Mouse (Mus musculus): ENCODE measurements around the gene Tmed3. TPM values are rescaled to one million over a fixed set of nuclear protein-coding genes. Genes with fewer than 3 reads are reported as not detected.

Tmed3 gene
- 82.2 and 94.2 TPM in 2 replicates for polyA plus RNA-seq (2012; rRNA removed)

DNA sequence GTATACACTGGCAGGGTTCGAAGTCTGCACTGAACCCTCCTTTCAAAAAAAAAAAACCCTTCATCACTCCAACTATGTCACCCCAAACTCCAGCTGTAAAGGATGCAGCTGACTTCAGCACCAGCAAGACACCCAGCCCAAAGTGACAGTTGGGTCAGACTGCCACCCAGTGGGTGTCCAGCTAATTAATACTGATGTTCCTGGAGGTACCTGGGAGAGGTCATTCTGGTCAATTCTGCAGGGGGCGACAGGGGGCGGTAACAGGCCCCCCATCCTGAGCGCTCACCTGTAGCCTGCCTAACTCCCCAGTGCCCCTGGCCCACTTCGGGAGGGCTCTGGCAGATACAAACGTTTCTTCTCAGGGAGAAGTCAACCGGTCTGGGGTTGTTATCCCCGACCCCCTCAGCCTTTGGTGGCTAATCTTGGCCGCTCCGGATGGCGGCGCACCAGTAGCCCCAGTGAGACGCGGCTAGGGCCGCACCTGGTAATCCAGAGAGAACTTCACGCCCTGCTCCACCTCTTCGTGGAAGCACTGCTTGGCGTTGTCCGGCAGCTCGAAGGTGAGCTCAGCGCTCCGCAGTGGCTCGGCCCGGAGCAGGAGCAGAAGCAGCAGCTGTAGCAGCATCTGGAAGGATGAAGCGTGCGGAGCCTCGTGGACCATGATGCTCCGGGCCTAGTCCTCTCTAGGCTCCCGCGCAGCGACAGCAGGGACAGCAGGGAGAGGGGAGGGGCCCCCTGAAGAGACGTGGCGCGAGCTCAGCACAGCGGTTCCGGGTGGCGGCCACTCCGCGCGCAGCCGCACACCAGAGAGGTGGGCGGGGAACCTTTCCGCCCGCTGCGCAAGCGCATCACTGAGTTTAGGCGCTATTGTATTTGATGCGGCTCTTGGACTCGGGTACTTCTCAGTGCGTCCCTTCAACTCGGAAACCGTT lies at the start of gene Tmed3:
TSS of gene Tmed3 (minus strand) at position 804 of the 932 bp plus-strand sequence.
- 0 out of 2 replicates have a peak, but pooled peaks have one; percentile 12 for TF ChIP-seq CTCF (IDR thresholded peaks at IDR 0.05; ENCODE audit: insufficient read depth, low read length)
- peak; percentile 70; the same call in 1 of the 2 replicates for TF ChIP-seq POLR2A (IDR thresholded peaks at IDR 0.05; ENCODE audit: borderline replicate concordance, extremely low read depth, low read depth, low read length)
- Histone ChIP-seq H3K4me3 (replicated peaks; ENCODE audit: extremely low read depth, low read depth, low read length) (peak within 1 kb of the TSS; percentile 77), H3K4me1 (ENCODE audit: control insufficient read depth, insufficient read depth, low read length) (peaks cover 3% of the 10 kb centered on the region; the same call in 1 of the 2 replicates)
- DNase-seq = peak; percentile 84
- 1% methylated on average over 52 of the region's 52 CpGs for WGBS

DNA sequence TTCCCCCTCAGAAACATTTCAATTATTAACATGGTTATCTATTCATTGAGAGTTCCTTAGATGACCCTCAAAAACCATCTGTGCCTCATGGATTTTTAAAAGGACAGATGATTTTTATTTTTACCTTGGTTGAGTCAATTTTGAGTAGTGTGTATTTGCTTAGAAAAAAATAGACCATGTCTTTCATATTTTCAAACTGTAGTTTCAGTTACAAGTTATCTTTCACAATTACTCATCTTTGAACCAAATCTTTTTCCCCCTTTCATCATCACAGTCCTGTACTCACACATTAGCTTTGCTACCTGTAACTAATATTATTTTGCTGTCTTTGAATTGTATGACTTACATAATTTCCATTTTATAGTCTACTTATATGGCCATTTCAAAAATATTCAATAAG lies 35.2 kb upstream of the Tmed3 start:
- no peaks in the 10 kb centered on the region for H3K4me1 ChIP-seq (ENCODE audit: control insufficient read depth, insufficient read depth, low read length)
- H3K4me3 ChIP-seq (replicated peaks; ENCODE audit: extremely low read depth, low read depth, low read length) = no peak overlapping the region
- TF ChIP-seq CTCF (IDR thresholded peaks at IDR 0.05; ENCODE audit: insufficient read depth, low read length) (no peak), POLR2A (IDR thresholded peaks at IDR 0.05; ENCODE audit: borderline replicate concordance, extremely low read depth, low read depth, low read length) (no peak)
- no peak for DNase-seq

DNA sequence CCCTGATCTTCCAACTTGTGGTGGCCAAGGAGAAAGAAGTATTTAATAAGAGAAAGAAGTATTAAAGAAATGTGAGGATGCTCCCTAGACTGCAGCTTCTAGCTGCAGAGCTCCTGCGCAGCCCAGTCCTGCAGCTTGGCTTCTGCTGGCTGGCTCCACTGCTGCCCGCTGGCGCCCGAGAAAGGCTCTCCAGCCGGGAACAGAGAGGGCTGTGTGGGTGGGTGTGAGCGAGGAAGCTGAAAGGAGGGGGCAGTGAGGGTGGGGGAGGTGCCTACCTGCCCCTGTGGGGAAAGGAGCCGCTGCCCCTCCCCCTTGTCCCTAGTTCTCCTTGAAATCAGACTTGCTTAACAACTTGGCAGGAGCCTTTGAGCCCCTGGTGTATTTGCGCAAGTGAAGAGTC lies 33.4 kb upstream of the Tmed3 start, which contains the start of gene Ankrd34c:
TSS of gene Ankrd34c (minus strand) at position 181 of the 400 bp plus-strand sequence.
- Histone ChIP-seq H3K4me3 (replicated peaks; ENCODE audit: extremely low read depth, low read depth, low read length) (no peak within 1 kb of the TSS), H3K4me1 (ENCODE audit: control insufficient read depth, insufficient read depth, low read length) (no peaks in the 10 kb centered on the region)
- 5% methylated on average over 8 of the region's 8 CpGs for WGBS
- DNase-seq = no peak
- TF ChIP-seq CTCF (IDR thresholded peaks at IDR 0.05; ENCODE audit: insufficient read depth, low read length) (no peak), POLR2A (IDR thresholded peaks at IDR 0.05; ENCODE audit: borderline replicate concordance, extremely low read depth, low read depth, low read length) (no peak)

DNA sequence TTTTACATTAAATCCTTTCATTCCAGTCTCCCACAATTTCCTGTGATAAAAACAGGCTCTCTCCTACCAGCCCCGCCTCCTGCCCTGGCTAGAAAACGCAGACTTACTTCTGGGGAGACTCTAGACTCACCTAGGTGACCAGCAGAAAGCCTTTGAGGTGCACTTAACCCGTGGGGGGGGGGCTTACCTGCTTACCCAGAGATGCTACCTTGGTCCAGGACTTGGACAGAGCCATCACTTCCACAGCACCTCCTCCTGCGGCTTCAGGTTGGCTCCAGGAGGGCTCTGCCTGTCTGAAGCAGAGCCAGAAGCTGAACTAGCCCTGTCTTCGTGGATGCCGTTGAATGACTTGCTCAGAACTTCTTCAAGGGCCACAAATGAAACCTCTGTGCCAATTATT lies 33.0 kb upstream of the Tmed3 start:
- 12% methylated on average over 6 of the region's 6 CpGs for WGBS
- no peak for TF ChIP-seq CTCF (IDR thresholded peaks at IDR 0.05; ENCODE audit: insufficient read depth, low read length)
- no peak for TF ChIP-seq POLR2A (IDR thresholded peaks at IDR 0.05; ENCODE audit: borderline replicate concordance, extremely low read depth, low read depth, low read length)
- no peaks in the 10 kb centered on the region for H3K4me1 ChIP-seq (ENCODE audit: control insufficient read depth, insufficient read depth, low read length)
- DNase-seq = no peak
- H3K4me3 ChIP-seq (replicated peaks; ENCODE audit: extremely low read depth, low read depth, low read length) = no peak overlapping the region

DNA sequence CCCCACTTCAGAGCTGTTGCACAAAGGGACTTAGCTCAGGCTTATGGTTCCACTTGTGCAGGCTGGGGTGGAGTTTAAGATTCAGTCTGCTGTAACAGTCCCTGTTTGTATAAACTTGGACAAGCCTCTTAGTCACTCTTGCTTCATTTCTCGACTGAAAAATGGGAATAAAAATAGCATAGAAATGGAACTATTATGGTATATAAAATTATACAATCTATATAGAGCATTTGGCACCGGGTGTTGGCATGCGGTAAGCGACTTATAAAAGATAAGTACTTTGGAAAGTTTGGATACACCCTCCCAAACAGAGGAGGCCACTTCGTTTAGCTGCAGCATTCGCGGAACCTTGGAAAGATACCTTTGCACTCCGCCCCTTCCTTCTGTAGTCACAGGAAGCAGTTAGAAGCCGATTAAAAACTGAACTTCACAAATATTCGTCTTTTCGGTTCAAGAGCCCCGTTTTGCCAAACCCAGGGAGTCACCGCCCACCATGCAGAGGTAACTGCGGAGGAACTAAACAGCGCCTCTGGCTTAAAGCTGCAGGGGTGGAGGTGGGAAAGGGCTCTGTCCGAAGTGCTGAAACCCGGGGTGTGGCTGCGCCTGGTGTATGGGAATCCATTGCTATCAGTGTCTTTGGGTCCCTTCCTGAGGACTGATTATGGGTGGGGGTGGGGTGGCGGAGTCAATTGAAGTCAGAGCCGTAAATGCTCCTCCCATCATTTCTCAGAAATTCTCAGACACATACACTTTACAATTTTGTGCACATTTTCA lies 32.3 kb upstream of the Tmed3 start:
- Histone ChIP-seq H3K4me1 (ENCODE audit: control insufficient read depth, insufficient read depth, low read length) (no peaks in the 10 kb centered on the region), H3K4me3 (replicated peaks; ENCODE audit: extremely low read depth, low read depth, low read length) (no peak overlapping the region)
- 7% methylated on average over 20 of the region's 20 CpGs for WGBS
- peak; percentile 4 for DNase-seq
- TF ChIP-seq POLR2A (IDR thresholded peaks at IDR 0.05; ENCODE audit: borderline replicate concordance, extremely low read depth, low read depth, low read length) (no peak), CTCF (IDR thresholded peaks at IDR 0.05; ENCODE audit: insufficient read depth, low read length) (no peak)

DNA sequence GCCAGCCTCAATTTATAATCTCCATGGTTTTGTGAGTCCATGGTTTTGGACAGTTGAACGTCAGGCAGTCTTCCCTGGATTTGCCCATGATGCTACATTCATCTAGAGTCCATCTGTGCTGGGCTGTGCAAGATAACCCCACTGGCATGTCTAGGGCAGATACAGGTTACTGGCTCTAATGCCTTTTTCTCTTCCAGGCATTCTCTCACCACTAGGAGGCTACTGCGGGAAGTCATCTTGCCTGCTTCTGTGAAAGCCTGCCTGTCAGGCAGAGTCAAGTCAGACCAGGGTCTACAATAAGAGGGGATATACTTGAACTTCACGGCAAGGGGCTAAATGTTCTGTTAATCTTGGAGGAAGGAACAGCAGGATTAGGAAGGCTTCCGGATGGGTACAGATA lies 2.0 kb upstream of the Tmed3 start:
- no peak for DNase-seq
- 17% methylated on average over 4 of the region's 4 CpGs for WGBS
- Histone ChIP-seq H3K4me1 (ENCODE audit: control insufficient read depth, insufficient read depth, low read length) (peaks cover 3% of the 10 kb centered on the region; the same call in 1 of the 2 replicates), H3K4me3 (replicated peaks; ENCODE audit: extremely low read depth, low read depth, low read length) (no peak overlapping the region)
- TF ChIP-seq CTCF (IDR thresholded peaks at IDR 0.05; ENCODE audit: insufficient read depth, low read length) = peak; percentile 29
- TF ChIP-seq POLR2A (IDR thresholded peaks at IDR 0.05; ENCODE audit: borderline replicate concordance, extremely low read depth, low read depth, low read length) = no peak

DNA sequence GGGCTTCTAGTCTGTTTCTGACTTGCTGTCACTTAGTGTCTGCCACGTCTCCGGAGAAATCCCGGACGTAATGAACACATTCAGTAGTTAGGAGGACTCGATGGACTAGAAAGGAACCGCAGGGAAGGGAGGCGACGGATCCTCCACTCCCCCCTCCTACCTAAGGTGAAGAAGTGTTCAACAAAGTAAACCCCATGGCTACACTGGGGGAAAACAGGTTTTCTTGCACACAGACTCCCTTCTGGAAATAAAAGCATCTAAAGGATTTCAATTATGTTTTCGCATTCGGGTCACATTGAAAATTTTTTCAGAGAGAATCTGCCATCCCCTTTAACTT lies 297 bp upstream of the Tmed3 start:
- DNase-seq = no peak
- Histone ChIP-seq H3K4me1 (ENCODE audit: control insufficient read depth, insufficient read depth, low read length) (peaks cover 3% of the 10 kb centered on the region; the same call in 1 of the 2 replicates), H3K4me3 (replicated peaks; ENCODE audit: extremely low read depth, low read depth, low read length) (peak overlapping the region; percentile 77)
- 8% methylated on average over 10 of the region's 10 CpGs for WGBS
- no peak for TF ChIP-seq POLR2A (IDR thresholded peaks at IDR 0.05; ENCODE audit: borderline replicate concordance, extremely low read depth, low read depth, low read length)
- no peak for TF ChIP-seq CTCF (IDR thresholded peaks at IDR 0.05; ENCODE audit: insufficient read depth, low read length)

DNA sequence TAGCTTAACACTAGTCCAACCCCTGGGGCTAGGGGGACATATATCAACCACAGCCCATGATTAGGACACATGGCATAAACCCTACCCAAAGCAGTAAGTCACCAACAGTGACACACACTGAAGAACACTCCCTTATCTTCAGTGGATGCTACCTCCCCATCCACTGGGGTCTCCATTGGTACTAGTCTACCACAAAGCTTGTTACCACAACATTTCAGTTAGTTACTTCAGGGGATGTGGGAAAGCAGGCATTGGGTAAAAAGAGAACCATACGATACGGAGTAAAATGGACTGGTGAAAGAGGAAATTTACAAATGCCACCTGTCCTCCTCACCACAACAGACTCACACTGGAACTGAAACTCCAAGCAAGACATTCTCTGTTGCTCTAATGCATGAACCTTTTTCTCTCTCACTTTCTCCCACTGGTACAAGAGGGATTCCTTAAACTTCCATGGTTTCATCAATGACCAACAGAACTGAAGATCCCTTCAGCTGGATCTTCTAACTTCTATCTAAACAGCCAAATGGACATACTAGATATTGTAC lies 3.9 kb downstream of the Tmed3 start:
- TF ChIP-seq POLR2A (IDR thresholded peaks at IDR 0.05; ENCODE audit: borderline replicate concordance, extremely low read depth, low read depth, low read length) (no peak), CTCF (IDR thresholded peaks at IDR 0.05; ENCODE audit: insufficient read depth, low read length) (no peak)
- Histone ChIP-seq H3K4me1 (ENCODE audit: control insufficient read depth, insufficient read depth, low read length) (peaks cover 3% of the 10 kb centered on the region; the same call in 1 of the 2 replicates), H3K4me3 (replicated peaks; ENCODE audit: extremely low read depth, low read depth, low read length) (no peak overlapping the region)
- no peak for DNase-seq
- 85% methylated on average over 2 of the region's 2 CpGs for WGBS

DNA sequence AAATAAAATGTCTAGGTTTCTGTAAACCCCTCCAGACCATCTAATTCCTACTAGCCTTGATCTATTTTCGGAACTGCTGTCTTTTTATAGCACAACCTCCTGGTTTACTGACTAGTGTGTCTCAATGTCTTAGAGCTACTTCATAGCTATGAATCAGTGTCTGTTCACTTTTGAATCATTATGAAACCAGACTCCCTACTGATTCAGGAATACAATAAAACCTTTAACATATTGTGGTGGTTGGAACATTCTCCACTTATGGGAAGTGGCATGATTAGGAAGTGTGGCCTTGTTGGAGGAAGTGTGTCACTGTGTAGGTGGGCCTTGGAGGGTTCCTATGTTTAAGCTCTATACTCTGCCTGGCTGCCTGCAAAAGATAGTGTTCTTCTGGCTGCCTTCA lies 9.7 kb downstream of the Tmed3 start:
- no peak for DNase-seq
- H3K4me1 ChIP-seq (ENCODE audit: control insufficient read depth, insufficient read depth, low read length) = no peaks in the 10 kb centered on the region
- H3K4me3 ChIP-seq (replicated peaks; ENCODE audit: extremely low read depth, low read depth, low read length) = no peak overlapping the region
- 81% methylated on average over 1 of the region's 1 CpGs for WGBS
- TF ChIP-seq CTCF (IDR thresholded peaks at IDR 0.05; ENCODE audit: insufficient read depth, low read length) = no peak
